Mouse (Mus musculus) adrenal gland, adult 10 weeks (tissue): Measurements from ENCODE around the gene Cflar. TPM values are rescaled to one million over a fixed set of nuclear protein-coding genes. Genes with fewer than 3 reads are reported as not detected.

Experiments
- polyA plus RNA-seq: library from polyadenylated mRNA; stranded (reverse); fragments of 350-450 nt; fragmentation: Illumina TruSeq; extraction: RNeasy Lipid Tissue Mini Kit (QIAGEN cat#74804); gene quantifications from one replicate; pipeline ENCODE4 v1.2.3, GENCODE M21; 2014; ENCODE audit warnings: low read depth, low replicate concordance

Cflar gene
- polyA plus RNA-seq = 147 TPM

DNA sequence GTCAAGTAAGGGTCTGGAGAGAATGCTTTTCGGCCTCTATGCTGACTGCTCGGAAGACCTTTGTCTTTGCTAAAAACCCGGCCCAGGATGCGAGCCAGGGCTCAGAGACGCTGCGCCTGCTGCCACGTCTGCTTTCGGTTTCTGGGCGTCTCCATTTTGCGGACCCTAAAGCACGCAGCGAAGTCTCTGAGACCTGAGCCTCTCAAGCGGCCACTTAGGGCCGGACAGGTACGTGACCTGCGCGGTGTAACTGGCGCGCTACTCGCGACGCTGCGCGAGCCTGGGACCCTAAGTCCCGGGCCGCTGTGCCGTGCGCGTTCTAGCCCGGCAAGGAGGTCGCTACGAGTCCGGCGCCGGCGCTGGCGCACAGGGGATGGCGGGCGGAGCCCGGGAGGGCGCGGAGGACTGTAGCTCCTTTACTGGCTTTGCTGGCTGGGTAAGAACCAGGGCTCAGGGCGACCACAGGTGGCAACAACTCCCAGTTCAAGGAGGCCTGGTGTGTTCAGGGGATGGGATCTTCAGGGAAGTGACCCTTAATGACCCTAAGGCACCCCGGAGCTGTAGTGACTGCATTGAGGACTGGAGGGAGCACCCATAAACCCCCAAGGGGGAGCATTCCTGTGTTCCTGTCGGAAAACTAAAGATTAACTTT, at the start of gene Cflar:
Gene Cflar (plus strand): TSS at position 144 of the 652 bp plus-strand sequence.

DNA sequence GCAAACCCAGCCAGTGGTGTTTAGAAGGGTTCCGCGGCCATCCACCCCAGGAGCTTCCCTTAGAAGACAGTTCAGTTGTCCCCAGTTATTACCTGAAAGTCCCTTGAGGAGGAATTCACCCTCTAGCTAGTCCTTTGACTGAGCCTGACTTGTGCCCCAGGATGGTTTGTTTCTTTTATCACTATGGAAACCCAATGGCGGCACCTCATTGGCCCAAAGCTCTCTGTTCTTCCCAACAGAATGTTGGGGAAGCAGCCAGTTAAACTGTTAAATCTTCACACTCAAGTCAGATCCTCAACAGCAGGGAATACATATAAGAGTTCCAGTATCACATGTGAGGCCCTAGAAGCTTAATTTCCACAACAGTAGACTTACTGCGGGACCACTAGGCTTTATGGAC, 15.5 kb upstream of the Cflar start, which contains the start of gene Als2cr12:
Gene Als2cr12 (minus strand): TSS at position 180 of the 400 bp plus-strand sequence.

DNA sequence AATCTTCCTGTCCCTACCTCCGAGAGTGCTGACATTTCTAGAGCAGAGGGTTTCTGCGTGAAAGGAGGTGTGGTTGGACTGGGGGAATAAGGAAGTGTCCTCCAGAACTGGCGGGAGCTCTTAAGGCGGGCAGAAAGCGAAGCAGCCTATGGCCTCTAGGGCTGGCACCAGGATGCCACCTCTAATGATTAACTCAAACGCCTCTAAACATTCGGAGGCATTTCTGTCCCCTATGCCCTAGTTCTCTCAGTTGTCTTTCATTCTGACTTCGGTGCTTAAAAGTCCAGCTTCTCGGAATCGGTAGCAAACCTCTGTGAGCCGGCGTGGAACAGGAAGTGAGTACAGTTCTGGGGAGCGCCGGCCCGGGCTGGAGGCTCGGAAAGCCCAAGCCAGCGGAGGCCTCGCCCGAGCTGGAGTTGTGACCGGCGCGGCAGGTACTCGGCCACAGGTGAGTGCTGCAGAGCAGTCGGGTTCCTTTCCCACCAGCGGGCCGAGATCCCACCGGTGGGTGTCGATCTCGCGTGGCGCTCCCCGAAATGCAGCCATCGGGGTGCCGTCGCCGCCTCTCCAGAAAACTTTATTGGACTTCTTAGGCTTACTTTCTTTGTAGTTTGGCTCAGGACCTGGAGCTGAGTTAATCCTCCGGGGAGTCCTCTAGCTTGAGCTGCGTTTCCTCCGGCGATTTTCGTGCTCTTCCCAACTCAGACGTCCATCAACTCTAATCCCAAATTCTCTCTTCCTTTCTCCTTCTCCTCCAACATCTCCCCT, 84.2 kb downstream of the Cflar start, which contains the start of gene Casp8:
Gene Casp8 (plus strand): TSS at position 84 of the 768 bp plus-strand sequence.

Other genes with a start within 250 kb of the Cflar start
- 111 TPM for gene Orc2, start 206.4 kb upstream of the Cflar start, polyA plus RNA-seq
- 57.3 TPM for gene Fam126b, start 125.2 kb upstream of the Cflar start, polyA plus RNA-seq
- gene Ndufb3, start 125.1 kb upstream of the Cflar start, polyA plus RNA-seq = 72.5 TPM
- gene Als2cr12, start 15.5 kb upstream of the Cflar start, polyA plus RNA-seq = 2.9 TPM
- gene Casp8, start 83.9 kb downstream of the Cflar start, polyA plus RNA-seq = 48.7 TPM